Mouse (Mus musculus) hematopoietic stem cell, adult 5-6 weeks (primary cell): ENCODE data around the gene Telo2. TPM values are rescaled to one million over a fixed set of nuclear protein-coding genes. Genes with fewer than 3 reads are reported as not detected.

Experiments
- ATAC-seq, 2 experiments: fragments of 125-278 bp in 1 of 2; replicated peaks in 1 of 2; 2 replicates each; pipeline ENCODE4 v1.8.0; 2016 to 2017; ENCODE audit warnings: inconsistent platforms in 2 of 2, mild to moderate bottlenecking in 2 of 2, moderate number of reproducible peaks in 2 of 2, low read depth in 1 of 2, moderate TSS enrichment in 1 of 2; ENCODE audit not compliant: low FRiP score in 2 of 2, poor library complexity in 2 of 2, severe bottlenecking in 2 of 2, insufficient read depth in 1 of 2, low TSS enrichment in 1 of 2
- total RNA-seq: library from RNA; stranded (forward); fragments of 172-1452, 232-1000 nt; gene quantifications from 2 replicates; pipeline ENCODE4 v1.2.3, GENCODE M21; 2017

Gene Telo2
- total RNA-seq, 1 experiment from 2014 or later: 28.7 TPM

DNA sequence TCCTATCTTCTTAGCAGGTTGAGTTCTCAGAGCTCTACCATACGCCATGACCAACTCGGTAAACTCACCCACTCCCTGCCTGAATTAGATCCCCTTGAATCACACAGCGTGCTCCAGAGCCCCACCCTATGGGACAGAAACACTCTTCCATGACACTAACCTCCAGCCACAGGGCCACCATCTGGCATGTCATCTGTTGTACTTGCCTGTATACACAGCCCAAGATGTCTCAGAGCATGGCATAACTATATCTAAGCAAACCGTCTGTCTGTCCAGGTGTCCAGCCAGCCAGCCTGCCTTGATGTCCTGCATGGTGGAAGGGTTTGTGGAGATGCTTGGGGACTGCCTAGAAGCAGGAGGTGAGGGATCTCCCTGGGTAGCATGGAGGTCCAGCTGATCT, 38.9 kb downstream of the Telo2 start:
- no peak for ATAC-seq

DNA sequence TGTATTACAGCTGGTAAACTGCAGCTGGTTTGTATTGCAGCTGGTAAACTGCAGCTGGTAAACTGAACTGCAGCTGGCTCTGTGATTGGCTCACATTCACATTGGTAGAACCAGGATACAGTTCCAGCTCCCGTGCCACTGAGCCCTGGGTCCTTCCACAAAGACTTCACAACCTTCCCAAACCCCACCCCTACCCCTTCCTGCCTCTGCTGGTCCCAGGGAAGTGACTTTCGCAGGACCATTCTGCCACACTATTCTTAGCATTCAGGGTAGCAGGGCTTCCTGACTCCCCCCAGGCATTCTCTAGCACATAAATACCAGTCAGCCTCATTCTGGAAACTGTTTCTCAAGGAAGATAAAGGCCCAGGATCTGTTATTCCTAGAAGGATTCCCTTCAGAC, 47.1 kb downstream of the Telo2 start:
- ATAC-seq: no peak

DNA sequence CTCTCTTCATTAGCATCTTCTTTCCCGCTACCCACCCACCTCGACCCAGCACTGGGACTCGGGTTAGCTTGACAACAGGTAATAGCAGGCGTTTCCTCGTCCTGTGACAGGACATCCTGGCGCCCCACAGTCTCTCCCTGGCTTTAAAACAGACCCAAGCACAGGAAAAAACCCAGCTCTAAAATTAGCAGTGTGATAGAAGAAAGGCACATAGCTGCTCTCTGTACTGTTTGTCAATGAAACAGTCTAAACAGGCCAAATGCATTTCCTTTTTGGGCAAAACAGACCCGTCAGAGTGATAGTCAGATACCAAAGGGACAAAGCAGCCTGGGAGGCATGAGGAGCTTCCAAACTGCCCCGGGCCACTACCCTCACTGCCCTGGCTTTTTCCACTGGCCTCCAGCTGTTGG, 48.3 kb downstream of the Telo2 start:
- ATAC-seq: no peak

DNA sequence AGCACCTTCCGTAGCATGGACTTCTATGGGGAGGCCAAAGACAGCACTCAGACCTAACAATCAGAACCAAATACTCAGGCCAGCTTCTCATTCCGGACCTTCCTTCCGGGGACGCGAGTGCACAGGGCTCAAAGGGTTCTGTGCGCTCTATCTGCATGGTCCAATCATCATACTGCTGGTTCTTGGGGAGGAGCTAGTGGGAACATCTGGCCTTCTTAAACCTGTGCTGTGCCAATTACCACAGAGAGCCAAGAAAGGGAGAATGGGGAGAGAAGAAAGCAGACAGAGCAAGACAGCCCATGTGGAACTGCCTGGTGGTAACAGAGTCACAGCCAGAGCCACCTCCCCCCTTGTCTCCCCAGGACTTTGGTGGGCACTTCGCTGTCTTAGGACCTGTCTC, 49.2 kb downstream of the Telo2 start:
- ATAC-seq: no peak

DNA sequence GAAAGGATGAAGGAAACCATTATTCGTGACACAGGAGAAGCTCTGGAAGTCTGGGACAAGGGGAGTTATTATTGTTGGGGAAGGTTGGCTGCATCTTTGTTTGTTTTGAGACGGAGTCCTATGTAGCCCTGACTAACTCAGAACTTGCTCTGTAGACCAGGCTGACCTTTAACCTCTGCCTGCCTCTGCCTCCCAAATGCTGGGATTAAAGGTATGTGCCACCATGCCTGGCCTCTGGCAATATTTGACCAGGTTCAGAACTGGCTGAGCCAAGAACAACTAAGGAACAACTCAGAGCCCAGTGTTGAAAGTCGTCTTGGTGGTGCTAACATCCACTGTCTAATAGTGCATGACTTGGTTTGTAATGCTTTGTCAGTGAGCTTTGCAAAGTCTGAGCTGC, 50.6 kb downstream of the Telo2 start:
- ATAC-seq: no peak

DNA sequence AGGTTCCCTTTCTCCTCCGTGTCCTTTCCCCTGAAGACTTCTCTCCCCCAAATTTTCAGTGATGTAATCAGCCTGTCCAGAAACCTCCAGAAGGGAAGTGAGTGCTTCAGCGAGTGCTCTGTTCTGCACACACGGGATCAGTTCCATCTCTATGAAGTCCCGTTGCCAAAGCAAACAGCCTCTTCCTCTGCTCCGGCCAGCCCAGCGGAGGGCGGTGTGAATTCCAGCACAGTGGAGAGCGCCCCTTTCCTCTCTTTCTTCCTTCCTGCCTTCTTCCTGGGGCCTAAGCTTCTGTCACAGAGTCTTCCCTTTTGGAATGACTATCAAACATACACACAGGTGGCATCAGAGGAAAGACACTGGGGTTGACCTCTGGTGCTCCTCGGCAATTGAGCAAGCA, 51.4 kb downstream of the Telo2 start:
- ATAC-seq: no peak

DNA sequence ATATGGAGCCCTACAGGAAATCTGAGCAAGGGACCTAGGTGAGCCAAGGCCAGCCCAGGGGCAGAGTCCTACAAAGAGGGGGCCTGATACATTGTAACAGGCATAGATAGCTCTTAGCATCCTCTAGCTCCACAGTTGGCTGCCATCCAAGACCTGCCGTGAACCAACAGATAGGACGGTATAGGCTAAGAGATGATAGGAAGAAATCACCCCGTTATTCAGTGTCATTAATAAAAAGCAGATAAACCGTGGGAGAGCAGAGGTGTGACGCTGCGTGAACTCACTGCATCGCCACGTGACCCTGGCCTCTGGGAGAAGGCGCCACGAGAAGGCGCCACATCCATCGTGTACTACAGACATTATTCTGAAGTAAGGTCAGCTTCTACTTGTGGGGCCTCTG, 51.9 kb downstream of the Telo2 start:
- ATAC-seq: no peak

DNA sequence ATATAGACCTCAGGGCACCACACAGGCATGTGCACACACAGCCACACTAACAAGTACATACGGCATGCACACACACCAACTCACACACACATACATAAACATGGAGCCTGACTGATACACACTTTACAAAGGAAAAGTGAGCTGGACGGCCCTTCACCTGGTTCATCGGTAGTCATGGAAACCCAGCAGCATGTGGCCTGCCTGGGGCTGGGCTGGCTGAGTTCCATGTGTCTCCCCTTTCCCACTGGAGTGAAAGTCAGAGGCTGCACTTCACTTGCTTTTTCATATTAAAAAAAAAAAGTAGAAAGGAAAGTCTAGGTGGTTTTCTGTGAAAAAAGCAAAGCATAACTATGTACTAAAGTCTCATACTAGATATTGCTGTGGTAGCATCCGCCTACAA, 52.5 kb downstream of the Telo2 start:
- no peak for ATAC-seq

DNA sequence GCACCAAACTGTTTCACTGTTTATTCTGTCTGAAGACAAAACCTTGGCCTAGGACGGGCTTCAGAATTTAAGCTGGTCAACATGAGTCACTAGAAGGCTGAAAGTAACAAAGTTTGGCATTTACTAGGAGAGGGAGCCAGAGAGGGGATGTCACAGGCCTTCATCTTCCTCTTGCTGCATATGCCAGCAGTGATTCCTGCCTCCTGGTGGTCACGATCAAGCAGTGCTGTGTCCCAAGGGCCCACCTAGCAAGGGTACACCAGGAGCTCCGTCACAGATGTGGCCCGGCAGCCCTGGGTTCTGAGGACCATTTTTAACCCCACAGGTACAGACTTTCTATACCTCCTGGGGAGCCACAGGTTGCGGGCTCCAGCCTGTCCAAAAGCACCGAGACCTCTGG, 58.7 kb downstream of the Telo2 start:
- ATAC-seq: no peak

DNA sequence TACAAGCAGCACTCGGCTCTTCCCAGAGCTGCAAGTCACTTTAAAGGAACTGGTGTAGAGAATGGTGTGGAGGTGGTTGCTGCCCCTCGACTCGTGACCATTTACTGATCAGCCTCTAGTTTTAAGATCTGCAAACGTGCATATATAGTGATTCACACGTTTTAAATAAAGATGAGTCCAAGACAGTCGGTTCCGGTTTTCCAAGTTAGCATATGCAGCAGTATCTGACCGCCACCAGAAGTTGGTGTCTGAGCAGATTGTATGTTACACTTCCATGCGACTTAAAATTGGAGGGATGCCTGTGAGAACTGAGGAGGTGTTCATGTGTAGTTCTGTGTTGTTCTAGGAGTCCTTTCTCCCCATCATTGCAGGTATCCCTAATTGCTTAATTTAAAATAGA, 62.5 kb downstream of the Telo2 start:
- ATAC-seq: no peak

Other genes with a start within 250 kb of the Telo2 start
- not detected in 2 replicates for gene Igfals, start 250.0 kb downstream of the Telo2 start, total RNA-seq
- gene Nubp2, start 229.6 kb downstream of the Telo2 start, total RNA-seq: 27.9 and 33.1 TPM in 2 replicates
- 6.0 and 12.9 TPM in 2 replicates for gene Spsb3, start 229.3 kb downstream of the Telo2 start, total RNA-seq
- gene Eme2, start 220.9 kb downstream of the Telo2 start, total RNA-seq: 13.7 and 27.3 TPM in 2 replicates
- gene Mrps34, start 220.9 kb downstream of the Telo2 start, total RNA-seq: 23.1 and 25.8 TPM in 2 replicates
- gene Nme3, start 219.5 kb downstream of the Telo2 start, total RNA-seq: 22.5 and 44.1 TPM in 2 replicates
- 32.8 and 48.7 TPM in 2 replicates for gene Mapk8ip3, start 179.0 kb downstream of the Telo2 start, total RNA-seq
- 71.0 and 108 TPM in 2 replicates for gene Jpt2, start 155.3 kb downstream of the Telo2 start, total RNA-seq
- 13.3 and 15.4 TPM in 2 replicates for gene Cramp1l, start 100.2 kb downstream of the Telo2 start, total RNA-seq
- gene Ift140, start 99.9 kb downstream of the Telo2 start, total RNA-seq: 35.1 and 41.3 TPM in 2 replicates
- not detected in 2 replicates for gene Tmem204, start 32.4 kb downstream of the Telo2 start, total RNA-seq
- 0.40 TPM in 1 of 2 replicates, not detected in the other for gene Ptx4, start 4.8 kb upstream of the Telo2 start, total RNA-seq
- 7.0 and 7.7 TPM in 2 replicates for gene Clcn7, start 17.4 kb upstream of the Telo2 start, total RNA-seq
- not detected in 2 replicates for gene Ccdc154, start 46.5 kb upstream of the Telo2 start, total RNA-seq
- gene Gm38655, start 59.5 kb upstream of the Telo2 start, total RNA-seq: not detected in 2 replicates
- gene BC003965, start 68.6 kb upstream of the Telo2 start, total RNA-seq: 13.3 and 18.7 TPM in 2 replicates
- gene Unkl, start 72.4 kb upstream of the Telo2 start, total RNA-seq: 11.6 and 14.4 TPM in 2 replicates
- 16.6 and 21.9 TPM in 2 replicates for gene Gnptg, start 124.2 kb upstream of the Telo2 start, total RNA-seq
- 29.1 and 29.9 TPM in 2 replicates for gene Tsr3, start 124.2 kb upstream of the Telo2 start, total RNA-seq
- 1.3 and 1.8 TPM in 2 replicates for gene Baiap3, start 140.4 kb upstream of the Telo2 start, total RNA-seq
- 371 and 385 TPM in 2 replicates for gene Ube2i, start 158.7 kb upstream of the Telo2 start, total RNA-seq
- gene Prss34, start 182.4 kb upstream of the Telo2 start, total RNA-seq: 10.8 and 48.7 TPM in 2 replicates
- not detected in 2 replicates for gene Prss28, start 192.7 kb upstream of the Telo2 start, total RNA-seq
- gene Prss29, start 202.7 kb upstream of the Telo2 start, total RNA-seq: not detected in 2 replicates
- not detected in 2 replicates for gene Tpsab1, start 229.6 kb upstream of the Telo2 start, total RNA-seq